Mouse (Mus musculus): ENCODE measurements around the gene Tspan10. TPM values are rescaled to one million over a fixed set of nuclear protein-coding genes. Genes with fewer than 3 reads are reported as not detected.

Tspan10 gene
- polyA plus RNA-seq, 1 experiment from 2014 or later: not detected

DNA sequence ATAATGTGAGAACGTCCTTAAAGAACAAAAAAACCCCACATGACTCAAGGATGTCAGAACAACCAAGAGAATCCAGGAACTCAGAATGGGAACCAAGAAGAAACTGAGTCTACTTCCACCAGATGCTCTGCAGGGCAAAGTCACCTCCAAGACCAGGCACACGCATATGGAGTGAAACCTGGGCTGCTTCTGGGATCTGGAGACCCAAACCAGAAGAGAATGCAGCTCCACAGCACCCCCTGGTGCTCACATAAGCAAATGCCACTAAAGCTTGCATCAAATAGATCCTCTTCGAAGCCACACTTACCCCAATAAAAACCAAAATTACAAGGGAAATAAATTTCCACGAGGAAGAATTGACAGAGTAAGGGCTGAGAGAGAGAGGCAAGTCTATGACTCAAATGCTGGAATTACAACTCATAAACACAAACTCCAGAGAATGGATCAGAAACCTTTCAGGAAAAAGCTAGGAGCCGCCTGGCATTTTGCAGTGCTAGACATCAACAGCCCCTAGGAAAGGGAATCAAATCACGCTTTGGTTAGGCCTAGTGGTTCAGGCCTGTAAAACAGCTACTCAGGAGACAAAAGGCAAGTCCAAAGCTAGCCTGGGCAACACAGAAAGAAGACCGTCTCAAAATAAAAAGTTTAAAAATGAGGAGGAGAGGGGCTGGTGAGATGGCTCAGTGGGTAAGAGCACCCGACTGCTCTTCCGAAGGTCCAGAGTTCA, 18.7 kb upstream of the Tspan10 start:
- peaks cover 16% of the 10 kb centered on the region for H3K4me1 ChIP-seq (replicated peaks)
- no peak overlapping the region for H3K4me2 ChIP-seq
- no peak for ATAC-seq (ENCODE audit: insufficient number of reproducible peaks, insufficient read depth, low FRiP score, low TSS enrichment, low read depth)
- H3K9ac ChIP-seq (replicated peaks): no peak overlapping the region; the same call in 1 of the 2 replicates
- H3K27ac ChIP-seq: peak overlapping the region; percentile 35
- peaks cover 86% of the 10 kb centered on the region for H3K36me3 ChIP-seq
- H3K9me3 ChIP-seq: no peaks in the 10 kb centered on the region
- no peak overlapping the region for H3K4me3 ChIP-seq (replicated peaks)
- WGBS: 62% methylated on average over 9 of the region's 9 CpGs
- no peaks in the 10 kb centered on the region for H3K27me3 ChIP-seq

GRCm38 (mm10) chr11:120426727-120427126, 15.7 kb upstream of the Tspan10 start:
- Histone ChIP-seq H3K9me3 (no peaks in the 10 kb centered on the region), H3K4me2 (no peak overlapping the region), H3K36me3 (peaks cover 84% of the 10 kb centered on the region), H3K27me3 (no peaks in the 10 kb centered on the region), H3K4me3 (replicated peaks) (no peak overlapping the region), H3K9ac (replicated peaks) (no peak overlapping the region), H3K4me1 (replicated peaks) (peaks cover 16% of the 10 kb centered on the region), H3K27ac (no peak overlapping the region)
- no peak for ATAC-seq (ENCODE audit: insufficient number of reproducible peaks, insufficient read depth, low FRiP score, low TSS enrichment, low read depth)
- WGBS: 94% methylated on average over 3 of the region's 3 CpGs

DNA sequence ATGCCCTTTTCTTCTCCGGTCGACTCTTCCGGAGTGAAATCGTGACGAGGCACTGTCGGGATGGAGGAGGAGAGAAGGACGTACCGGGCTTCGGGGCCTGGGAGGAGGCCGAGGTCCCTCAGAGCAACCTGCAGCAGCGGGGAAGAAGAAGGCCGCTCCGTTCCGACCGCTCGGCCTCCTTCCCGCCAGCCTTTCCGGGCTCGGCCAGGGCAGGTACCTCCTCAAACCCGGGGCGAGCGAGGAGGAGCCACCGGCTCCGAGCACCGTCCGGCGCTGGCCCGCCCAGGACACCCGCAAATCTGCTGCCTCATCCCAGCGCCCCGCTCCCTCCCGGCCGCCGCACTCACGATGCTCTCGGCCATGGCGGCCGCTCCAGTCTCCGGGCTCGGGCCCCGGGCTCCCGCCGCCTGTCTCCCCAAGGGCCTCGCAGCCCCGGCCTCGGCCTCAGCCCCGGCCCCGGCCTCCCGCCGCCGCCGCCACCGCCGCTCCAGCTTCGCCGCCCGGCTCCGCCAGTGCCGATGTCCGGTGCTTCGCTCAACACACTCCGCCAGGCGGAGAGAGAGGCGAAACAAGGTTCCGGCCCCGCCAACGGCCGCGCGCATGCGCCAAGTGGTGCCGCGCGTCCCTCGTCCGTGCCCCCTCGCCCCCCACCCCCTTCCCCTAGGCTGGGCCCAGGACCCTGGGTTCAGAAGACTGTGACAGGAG, 5.1 kb upstream of the Tspan10 start, which contains the start of gene Nploc4:
Gene Nploc4 (minus strand): TSS at position 557 of the 705 bp plus-strand sequence.
- H3K9me3 ChIP-seq: no peaks in the 10 kb centered on the region

DNA sequence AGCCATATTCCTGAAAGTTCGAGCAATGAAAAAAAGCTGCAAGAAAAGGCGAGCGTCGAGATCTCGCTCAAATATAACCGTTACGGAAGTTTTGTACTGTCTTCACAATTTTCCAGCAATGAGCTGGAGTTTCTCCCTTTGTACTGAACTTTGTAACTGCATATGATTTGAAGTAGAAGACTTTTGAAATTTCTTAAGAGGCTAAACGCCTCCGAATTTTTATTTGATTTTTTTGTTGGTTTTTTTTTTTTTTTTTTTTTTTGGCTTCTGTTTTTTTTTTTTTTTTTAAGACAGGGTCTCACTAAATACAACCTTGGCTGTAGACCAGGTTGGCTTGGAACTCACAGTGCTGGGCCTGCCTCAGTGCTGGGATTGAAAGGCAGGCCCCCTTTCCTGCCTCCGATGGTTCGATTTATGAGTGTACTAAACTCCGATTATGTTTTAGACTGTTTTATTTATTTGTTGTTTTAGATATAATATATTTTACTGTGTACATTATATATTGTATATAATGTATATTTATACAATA, 4.5 kb upstream of the Tspan10 start:
- Histone ChIP-seq H3K4me3 (replicated peaks) (peak overlapping the region; percentile 99), H3K4me2 (peak overlapping the region; percentile 96), H3K4me1 (replicated peaks) (peaks cover 12% of the 10 kb centered on the region), H3K27ac (peak overlapping the region; percentile 85), H3K9ac (replicated peaks) (peak overlapping the region; percentile 98), H3K36me3 (peaks cover 25% of the 10 kb centered on the region), H3K27me3 (no peaks in the 10 kb centered on the region), H3K9me3 (no peaks in the 10 kb centered on the region)
- ATAC-seq (ENCODE audit: insufficient number of reproducible peaks, insufficient read depth, low FRiP score, low TSS enrichment, low read depth): no peak
- WGBS: 28% methylated on average over 12 of the region's 12 CpGs

More for the DNA sequence above, 5.1 kb upstream of the Tspan10 start, which contains the start of gene Nploc4:
- 1% methylated on average over 70 of the region's 77 CpGs for WGBS
- peak; percentile 88 for ATAC-seq (ENCODE audit: insufficient number of reproducible peaks, insufficient read depth, low FRiP score, low TSS enrichment, low read depth)
- Histone ChIP-seq H3K4me2 (peak within 1 kb of the TSS; percentile 96), H3K9ac (replicated peaks) (peak within 1 kb of the TSS; percentile 98), H3K4me3 (replicated peaks) (peak within 1 kb of the TSS; percentile 99), H3K27me3 (no peaks in the 10 kb centered on the region), H3K36me3 (peaks cover 31% of the 10 kb centered on the region), H3K27ac (peak within 1 kb of the TSS; percentile 85), H3K4me1 (replicated peaks) (peaks cover 12% of the 10 kb centered on the region)

DNA sequence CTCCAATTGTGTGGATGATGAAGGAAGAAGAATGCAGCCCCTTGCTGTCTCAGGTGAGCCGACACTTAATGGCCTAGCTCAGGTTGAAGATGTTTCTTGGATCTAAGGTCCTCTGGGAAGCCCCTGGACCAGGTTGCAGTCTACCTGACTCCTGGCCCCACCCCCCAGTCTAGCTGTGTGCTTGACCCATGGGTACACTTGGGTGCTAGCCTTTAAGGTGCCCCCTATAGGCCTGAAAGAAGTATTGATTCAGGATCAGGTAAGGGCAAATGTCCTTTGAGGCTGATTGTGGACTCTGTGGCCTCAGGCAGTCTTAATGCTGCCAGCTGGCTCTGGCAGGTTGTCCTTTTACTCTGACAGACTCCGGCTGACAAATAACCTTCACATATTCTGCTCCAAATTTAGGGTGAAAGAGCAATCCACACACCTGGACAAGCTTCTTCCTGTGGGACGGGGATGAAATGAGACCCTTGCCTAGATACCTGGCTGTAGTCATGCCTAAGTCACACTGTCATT, 379 bp downstream of the Tspan10 start:
- no peak for ATAC-seq (ENCODE audit: insufficient number of reproducible peaks, insufficient read depth, low FRiP score, low TSS enrichment, low read depth)
- no peak overlapping the region for H3K4me3 ChIP-seq (replicated peaks)
- no peaks in the 10 kb centered on the region for H3K9me3 ChIP-seq
- H3K27me3 ChIP-seq: no peaks in the 10 kb centered on the region
- H3K27ac ChIP-seq: no peak overlapping the region
- H3K4me1 ChIP-seq (replicated peaks): no peaks in the 10 kb centered on the region; the same call in 1 of the 2 replicates
- 81% methylated on average over 3 of the region's 3 CpGs for WGBS
- H3K9ac ChIP-seq (replicated peaks): no peak overlapping the region
- no peaks in the 10 kb centered on the region for H3K36me3 ChIP-seq
- no peak overlapping the region for H3K4me2 ChIP-seq

- H3K4me1 ChIP-seq (replicated peaks): no peaks in the 10 kb centered on the region; the same call in 1 of the 2 replicates
- H3K4me3 ChIP-seq (replicated peaks): no peak overlapping the region
- no peak for ATAC-seq (ENCODE audit: insufficient number of reproducible peaks, insufficient read depth, low FRiP score, low TSS enrichment, low read depth)
- 66% methylated on average over 6 of the region's 6 CpGs for WGBS
- no peaks in the 10 kb centered on the region for H3K27me3 ChIP-seq
- 0 out of 2 replicates have a peak overlapping the region, but pooled peaks have one; percentile 27 for H3K9ac ChIP-seq (replicated peaks)
- no peak overlapping the region for H3K27ac ChIP-seq
- H3K9me3 ChIP-seq: no peaks in the 10 kb centered on the region
- H3K4me2 ChIP-seq: no peak overlapping the region
- no peaks in the 10 kb centered on the region for H3K36me3 ChIP-seq
Measured at GRCm38 (mm10) chr11:120444106-120444505, 1.7 kb downstream of the Tspan10 start.

GRCm38 (mm10) chr11:120445475-120445874, 3.0 kb downstream of the Tspan10 start:
- 71% methylated on average over 3 of the region's 3 CpGs for WGBS

GRCm38 (mm10) chr11:120447179-120447578, 4.7 kb downstream of the Tspan10 start:
- Histone ChIP-seq H3K27ac (no peak overlapping the region), H3K9ac (replicated peaks) (no peak overlapping the region), H3K9me3 (no peaks in the 10 kb centered on the region), H3K4me2 (no peak overlapping the region), H3K4me1 (replicated peaks) (no peaks in the 10 kb centered on the region; the same call in 1 of the 2 replicates), H3K4me3 (replicated peaks) (no peak overlapping the region), H3K27me3 (no peaks in the 10 kb centered on the region), H3K36me3 (no peaks in the 10 kb centered on the region)
- WGBS: 81% methylated on average over 7 of the region's 7 CpGs
- ATAC-seq (ENCODE audit: insufficient number of reproducible peaks, insufficient read depth, low FRiP score, low TSS enrichment, low read depth): no peak

More at GRCm38 (mm10) chr11:120445475-120445874, 3.0 kb downstream of the Tspan10 start:
- Histone ChIP-seq H3K9me3 (no peaks in the 10 kb centered on the region), H3K27ac (no peak overlapping the region), H3K9ac (replicated peaks) (no peak overlapping the region), H3K4me1 (replicated peaks) (no peaks in the 10 kb centered on the region; the same call in 1 of the 2 replicates), H3K4me3 (replicated peaks) (no peak overlapping the region), H3K27me3 (no peaks in the 10 kb centered on the region), H3K4me2 (no peak overlapping the region), H3K36me3 (no peaks in the 10 kb centered on the region)
- ATAC-seq (ENCODE audit: insufficient number of reproducible peaks, insufficient read depth, low FRiP score, low TSS enrichment, low read depth): no peak

- Histone ChIP-seq H3K27me3 (no peaks in the 10 kb centered on the region), H3K4me1 (replicated peaks) (peaks cover 4% of the 10 kb centered on the region), H3K9me3 (no peaks in the 10 kb centered on the region), H3K4me3 (replicated peaks) (no peak overlapping the region), H3K9ac (replicated peaks) (no peak overlapping the region), H3K36me3 (peaks cover 4% of the 10 kb centered on the region; the same call in 1 of the 2 replicates), H3K27ac (no peak overlapping the region), H3K4me2 (no peak overlapping the region)
- ATAC-seq (ENCODE audit: insufficient number of reproducible peaks, insufficient read depth, low FRiP score, low TSS enrichment, low read depth): no peak
- WGBS: 70% methylated on average over 3 of the region's 3 CpGs
Measured at GRCm38 (mm10) chr11:120452246-120452645, 9.8 kb downstream of the Tspan10 start.

DNA sequence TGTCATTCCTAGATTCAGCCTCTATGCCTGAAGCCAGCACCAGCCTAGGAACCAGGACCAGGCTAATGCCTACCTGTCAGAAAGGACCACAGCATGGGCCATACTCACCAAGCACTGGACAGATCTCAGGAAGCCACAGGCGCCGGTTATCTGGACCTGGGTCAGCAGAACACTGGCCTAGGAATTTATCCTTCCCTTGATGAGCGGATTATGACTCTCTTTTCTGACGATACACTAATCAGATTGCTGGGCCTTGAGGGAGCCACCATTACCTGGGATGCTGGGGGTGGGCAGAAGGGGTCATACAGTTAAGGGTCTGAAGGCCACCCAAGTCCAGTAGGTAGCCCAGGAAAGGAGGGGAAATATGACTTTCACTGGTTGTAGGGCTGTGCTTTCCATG, 10.9 kb downstream of the Tspan10 start, which contains the start of gene Pde6g:
Gene Pde6g (minus strand): TSS at position 195 of the 400 bp plus-strand sequence.
- Histone ChIP-seq H3K4me3 (replicated peaks) (no peak within 1 kb of the TSS), H3K9ac (replicated peaks) (no peak within 1 kb of the TSS), H3K27ac (no peak within 1 kb of the TSS), H3K4me1 (replicated peaks) (peaks cover 4% of the 10 kb centered on the region), H3K9me3 (no peaks in the 10 kb centered on the region), H3K4me2 (no peak within 1 kb of the TSS), H3K27me3 (no peaks in the 10 kb centered on the region), H3K36me3 (peaks cover 4% of the 10 kb centered on the region; the same call in 1 of the 2 replicates)
- WGBS: 85% methylated on average over 4 of the region's 4 CpGs
- no peak for ATAC-seq (ENCODE audit: insufficient number of reproducible peaks, insufficient read depth, low FRiP score, low TSS enrichment, low read depth)

DNA sequence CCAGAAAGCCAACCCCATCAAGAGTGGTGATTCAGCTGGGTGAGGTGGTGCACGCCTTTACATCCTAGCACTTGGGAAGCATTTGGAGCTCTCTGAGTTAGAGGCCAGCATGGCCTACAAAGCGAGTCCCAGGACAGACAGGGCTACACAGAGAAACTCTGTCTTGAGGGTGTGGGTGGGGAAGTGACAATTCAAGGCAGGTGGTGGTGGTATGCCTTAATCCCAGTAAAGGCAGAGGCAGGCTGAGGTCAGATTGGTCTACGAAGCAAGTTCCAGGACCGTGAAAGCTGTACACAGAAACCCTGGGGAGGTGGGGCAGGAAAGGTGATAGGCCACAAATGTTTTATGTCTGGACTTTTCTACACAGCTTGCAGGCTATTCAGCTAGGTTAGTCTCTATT, 12.5 kb downstream of the Tspan10 start:
- 87% methylated on average over 4 of the region's 4 CpGs for WGBS
- Histone ChIP-seq H3K27me3 (no peaks in the 10 kb centered on the region), H3K4me2 (no peak overlapping the region), H3K4me3 (replicated peaks) (no peak overlapping the region), H3K9me3 (no peaks in the 10 kb centered on the region), H3K9ac (replicated peaks) (no peak overlapping the region), H3K36me3 (peaks cover 13% of the 10 kb centered on the region; the same call in 1 of the 2 replicates), H3K4me1 (replicated peaks) (peaks cover 15% of the 10 kb centered on the region), H3K27ac (no peak overlapping the region)
- ATAC-seq (ENCODE audit: insufficient number of reproducible peaks, insufficient read depth, low FRiP score, low TSS enrichment, low read depth): no peak

Measured in limb, embryonic 12.5 days (tissue).